In genomic region chr3:40682404-40682803, GRCm38 (mm10) we compare ENCODE assay signal across 7 mouse cellular contexts. TPM values are rescaled to one million over a fixed set of nuclear protein-coding genes. Genes with fewer than 3 reads are reported as not detected.
DNase-seq lines count a peak whose midpoint lies in the region.

No protein-coding gene starts in this region.

- intact Hi-C loops in heart, postnatal 10 days (cut with DNase I), result no loop called here

- peak; percentile 8 for DNase-seq in kidney, adult 18-20 months
- DNase-seq in kidney, postnatal 10 days, result no peak
- peak; percentile 77 for DNase-seq in MN1 (ENCODE audit: low spot score)
- peak; percentile 68 for DNase-seq in brain, adult 2 months (ENCODE audit: low read depth, low spot score)
- peak; percentile 64 to 66 for DNase-seq in heart, postnatal 10 days
- no peak for DNase-seq in spleen, adult 18-20 months
- DNase-seq in cerebellum, adult 8-10 months, result no peak

RNA-seq across cellular contexts. Expression of gene Slc25a31, which starts 26.3 kb away (rescaled TPM):
- under 1 TPM; 0.35 to 0.38 TPM for total RNA-seq in heart, postnatal 10 days (2021)

Comparison
In these comparisons a context has a peak if more than half of its experiments do, and no peak if none do; other contexts are left out.
1. DNase-seq: peak in kidney, adult 18-20 months (single experiment), MN1 (single experiment), brain, adult 2 months (single experiment) and heart, postnatal 10 days (2 of 2); none in kidney, postnatal 10 days (single experiment), spleen, adult 18-20 months (0 of 2) and cerebellum, adult 8-10 months (single experiment).